Mouse (Mus musculus) lung, postnatal 0 days (tissue): Measurements from ENCODE around the gene Nlrc5.

Experiments
- CTCF ChIP-seq: IDR thresholded peaks from 2 replicates; pipeline ENCODE4 v1.5.1; 2016; ENCODE audit warnings: antibody characterized with exemption, mild to moderate bottlenecking
- EP300 ChIP-seq: IDR thresholded peaks from 2 replicates; pipeline ENCODE4 v1.6.1; 2016; ENCODE audit warnings: antibody characterized with exemption, mild to moderate bottlenecking, control low read depth

GRCm38 (mm10) chr8:94535631-94536030, 101.5 kb downstream of the Nlrc5 start:
- TF ChIP-seq CTCF (no peak), EP300 (no peak)
